Mouse (Mus musculus) gastrocnemius, postnatal 4 days (tissue): ENCODE results near the gene Msl3. TPM values are rescaled to one million over a fixed set of nuclear protein-coding genes. Genes with fewer than 3 reads are reported as not detected.
"Not testable (repeated sequence)": the region's sequence is repeated elsewhere in the genome, so short reads cannot be mapped to it uniquely, and the experiment has no call there.

ENCODE experiments used
- DNase-seq, 2 experiments: peaks; one replicate each; pipeline ENCODE4 v3.0.0; 2021 to 2022; ENCODE audit warnings: low spot score in 2 of 2, mixed read lengths in 2 of 2
- long read RNA-seq, 2 experiments: library from polyadenylated mRNA; stranded (forward); transcript quantifications; one replicate each; pipeline ENCODE4 v2.0.0; 2021
- total RNA-seq, 2 experiments: library from RNA; stranded (reverse); gene quantifications; 2 replicates each; pipeline ENCODE4 v1.2.3; 2021

The Msl3 gene
- total RNA-seq, result 10 to 100 TPM; 39.9 to 41.0 TPM
- long read RNA-seq, experiment 1, transcript Msl3-201 (13 exons, 2,399 nt), result minor isoform, 5 of 27 reads
- long read RNA-seq, experiment 1, transcript Msl3-202 (12 exons, 2,316 nt), result major isoform, 12 of 27 reads
- long read RNA-seq, experiment 1, partial matches to known transcripts, result 7 of 27 reads
- long read RNA-seq, experiment 1, other reads (novel, unspliced or antisense), result 3 of 27 reads
- long read RNA-seq, experiment 2, transcript Msl3-202 (12 exons, 2,316 nt), result minor isoform, 12 of 45 reads
- long read RNA-seq, experiment 2, transcript Msl3-201 (13 exons, 2,399 nt), result major isoform, 17 of 45 reads
- long read RNA-seq, experiment 2, partial matches to known transcripts, result 7 of 45 reads
- long read RNA-seq, experiment 2, other reads (novel, unspliced or antisense), result 9 of 45 reads

DNA sequence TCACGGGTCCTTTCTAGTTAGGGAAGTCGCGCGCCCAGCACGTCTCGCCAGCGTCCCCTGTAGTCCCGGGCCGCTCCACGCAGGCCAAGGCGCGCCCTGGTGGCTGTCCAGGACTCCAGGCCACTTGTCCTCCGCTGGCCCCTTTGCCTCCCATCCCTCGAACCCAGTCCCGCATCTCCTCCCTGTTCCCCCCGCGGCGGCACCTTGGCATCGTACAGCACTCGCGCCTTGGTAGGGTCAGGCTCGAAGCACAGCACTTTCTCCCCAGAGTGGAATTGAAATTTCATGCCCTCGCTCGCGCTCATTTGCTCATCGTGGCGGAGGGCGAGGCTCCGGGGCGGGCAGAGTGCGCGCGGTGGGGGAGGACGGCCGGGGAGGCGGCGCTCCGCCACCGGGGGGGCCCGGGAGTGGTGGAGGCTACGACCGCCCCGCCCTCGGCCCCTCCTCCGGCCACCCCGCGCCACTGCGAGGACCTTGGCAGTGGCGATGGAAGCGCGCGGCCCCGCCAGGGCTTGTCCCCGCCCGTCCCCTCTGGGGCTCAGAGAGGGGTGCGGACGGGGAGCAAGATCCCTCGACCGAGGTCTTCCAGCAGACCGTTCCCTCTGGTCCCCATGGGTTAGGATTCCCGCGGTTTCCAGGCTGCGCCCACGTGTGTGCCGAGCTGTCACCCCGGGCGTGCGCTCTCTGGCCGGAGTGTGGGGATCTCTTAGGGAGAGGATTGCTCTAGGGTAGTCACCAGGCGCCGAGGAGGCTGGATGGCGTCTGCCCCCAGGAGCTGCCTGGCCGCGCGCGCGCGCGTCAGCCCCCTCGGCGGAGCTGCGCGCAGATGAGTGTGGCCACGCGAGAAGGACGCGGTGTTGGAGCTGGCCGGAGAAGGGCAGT lies at the start of gene Msl3:
Gene Msl3 (minus strand): TSS at position 374 of the 882 bp plus-strand sequence.
- peak; percentile 81 to 87 for DNase-seq

DNA sequence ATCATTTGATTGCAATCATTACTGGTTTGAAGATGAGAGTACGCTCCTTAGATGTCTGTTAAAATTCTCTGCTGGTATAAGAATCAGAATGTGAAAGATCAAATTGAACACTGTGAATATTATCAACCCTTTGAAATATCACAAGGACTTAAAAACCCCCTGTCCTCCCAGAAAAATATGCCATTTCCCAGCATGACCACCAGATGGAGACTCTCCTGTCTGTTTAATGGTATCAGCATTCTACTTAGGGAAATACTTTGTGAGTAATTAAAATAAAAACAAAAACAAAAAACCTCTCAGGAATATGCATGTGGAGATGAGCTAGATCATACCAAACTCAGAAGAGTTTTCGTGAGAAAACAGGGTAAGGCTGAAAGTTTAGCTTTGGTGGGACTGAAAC lies 44.3 kb upstream of the Msl3 start:
- DNase-seq, result no peak

DNA sequence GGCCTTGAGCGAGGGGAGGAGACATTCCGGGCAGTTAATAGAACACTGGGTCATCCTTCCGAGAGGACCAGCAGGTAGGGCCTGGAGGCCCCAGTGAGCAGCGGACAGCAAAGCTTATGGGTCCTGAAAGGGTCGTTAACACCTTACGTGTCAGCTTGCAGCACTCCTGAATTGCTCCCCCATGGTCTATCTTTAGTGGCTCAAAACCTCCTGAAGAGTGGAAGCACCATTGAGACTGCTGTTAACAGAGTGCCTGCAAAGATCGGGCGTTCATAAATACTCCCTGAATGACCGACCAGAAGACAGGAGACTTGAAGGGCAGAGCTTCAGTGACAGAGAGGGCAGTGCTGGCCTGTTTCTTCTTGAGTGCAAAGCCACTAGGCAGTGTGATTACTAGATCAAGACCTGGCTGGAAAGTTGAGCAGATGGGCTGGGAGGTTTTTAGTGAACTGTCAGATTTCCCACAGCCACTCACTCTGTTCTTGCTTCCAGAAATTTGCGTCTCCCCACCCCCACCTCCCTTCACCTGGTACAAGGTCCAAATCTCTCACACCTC lies 787 bp upstream of the Msl3 start:
- no peak for DNase-seq

DNA sequence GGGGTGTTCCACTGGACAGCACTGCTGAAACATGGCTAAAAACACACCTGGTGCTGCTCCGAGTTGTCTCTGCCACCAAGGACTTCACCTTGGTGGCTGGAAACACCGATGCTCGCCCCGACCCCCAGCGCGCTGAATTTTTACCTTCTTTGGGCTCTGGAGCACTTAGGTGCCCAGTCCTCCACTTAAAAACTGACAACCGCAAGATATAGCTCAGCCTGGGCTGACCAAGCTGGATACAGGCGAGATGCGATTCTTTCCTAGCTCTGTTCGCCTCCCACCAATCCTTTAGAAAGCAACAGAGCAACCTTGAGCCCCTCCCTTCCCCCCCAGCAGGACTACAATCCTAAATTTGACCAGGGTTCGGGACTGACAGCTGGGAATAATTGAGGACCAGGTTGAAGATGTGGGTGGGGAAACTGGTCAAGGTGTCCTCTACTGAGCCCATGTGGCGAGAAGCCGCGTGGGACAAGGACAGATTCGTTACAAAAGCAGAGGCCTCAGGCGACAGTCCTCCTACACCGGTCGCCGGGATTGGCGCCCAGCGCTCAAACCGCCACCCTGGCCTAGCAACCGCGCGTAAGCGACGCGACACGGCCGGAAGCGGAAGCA lies 679 bp downstream of the Msl3 start:
- DNase-seq, result peak in 1 of 2 experiments; percentile 59

DNA sequence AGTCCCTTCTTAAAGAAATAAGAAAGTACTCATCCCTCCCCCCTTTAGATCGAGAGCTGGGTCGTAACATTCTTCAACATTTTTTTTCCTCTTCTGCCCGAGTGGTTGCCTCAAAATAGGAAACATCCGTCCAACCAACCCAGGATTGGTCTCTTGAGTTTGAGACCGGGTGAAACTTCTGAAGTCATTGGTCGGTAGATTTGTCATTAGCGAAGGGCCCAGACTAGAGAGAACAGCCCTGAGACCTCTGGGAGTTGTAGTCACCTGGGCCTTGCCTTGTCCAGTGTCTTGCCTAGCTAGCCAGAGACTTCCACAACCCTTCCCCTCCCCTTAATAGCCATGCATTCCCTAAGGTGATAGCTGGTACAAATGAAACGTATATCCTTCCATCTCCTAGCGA lies 1.3 kb downstream of the Msl3 start:
- peak; percentile 17 to 37 for DNase-seq

DNA sequence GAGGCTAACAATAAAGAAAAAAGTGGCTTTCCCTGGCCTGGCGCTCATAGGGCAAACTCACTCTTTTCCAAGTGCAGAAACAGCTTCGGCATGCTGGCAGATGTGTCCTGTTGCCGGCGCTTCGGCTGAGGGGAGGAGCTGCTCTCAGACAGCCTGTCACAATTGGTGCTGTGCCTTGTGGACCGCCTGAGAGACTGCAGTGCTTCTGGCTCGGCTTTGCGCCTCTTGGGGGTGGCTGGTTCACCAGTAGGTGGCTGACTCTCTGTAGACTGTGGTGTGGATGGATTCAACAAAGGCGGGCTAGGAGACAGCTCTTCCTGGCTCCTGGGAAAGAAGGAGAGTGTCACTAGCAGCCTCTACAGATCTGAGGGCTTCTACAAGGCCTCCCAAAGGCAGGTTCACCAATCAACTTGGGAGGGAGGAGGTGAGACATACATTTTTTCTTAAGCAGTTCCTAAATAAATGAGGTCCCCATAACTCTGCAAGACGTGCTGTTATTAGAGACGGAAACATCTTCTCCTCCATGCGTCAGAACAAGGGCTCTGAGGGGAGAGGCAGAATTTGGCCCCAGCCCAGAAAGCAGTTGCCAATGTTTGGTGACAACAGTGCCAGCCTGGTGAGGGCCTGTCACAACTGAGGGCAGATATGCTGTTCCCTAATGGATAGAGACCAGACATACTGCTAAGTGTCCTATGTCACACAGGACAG lies 9.6 kb downstream of the Msl3 start:
- DNase-seq, result no peak

DNA sequence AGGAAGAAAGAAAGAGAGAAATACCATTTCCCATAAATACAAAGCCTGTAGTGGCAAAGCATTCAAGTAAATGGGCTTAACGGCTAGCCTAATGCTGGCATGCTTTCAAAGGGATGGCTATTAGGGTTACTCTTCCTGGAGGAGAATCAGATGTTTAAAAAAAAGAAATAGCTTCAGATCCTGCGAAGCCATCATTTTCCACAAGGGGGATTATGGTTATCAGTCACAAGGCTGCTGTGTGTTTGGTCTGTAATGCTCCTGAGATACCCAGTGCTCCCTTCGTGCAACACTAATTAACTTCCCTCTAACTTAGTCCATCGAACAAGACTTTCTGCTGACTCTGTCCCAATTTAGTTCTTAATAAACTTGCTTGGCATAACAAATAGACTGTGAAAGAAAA lies 13.5 kb downstream of the Msl3 start:
- DNase-seq, result no peak

DNA sequence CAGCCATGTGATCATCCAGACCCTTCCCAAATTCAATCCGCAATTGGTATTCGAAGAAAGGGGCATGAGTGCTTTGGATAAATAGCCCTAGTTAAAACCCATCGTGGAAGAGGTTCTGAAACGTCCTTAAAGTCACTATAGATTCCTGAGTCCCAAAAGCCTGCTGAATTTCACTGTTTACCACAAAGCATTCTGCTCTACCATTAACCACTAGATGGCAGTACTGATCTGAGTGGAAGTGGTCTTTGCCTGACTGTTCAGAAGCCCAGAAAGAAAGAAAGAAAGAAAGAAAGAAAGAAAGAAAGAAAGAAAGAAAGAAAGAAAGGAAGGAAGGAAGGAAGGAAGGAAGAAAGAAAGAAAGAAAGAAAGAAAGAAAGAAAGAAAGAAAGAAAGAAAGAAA lies 13.9 kb downstream of the Msl3 start:
- DNase-seq, result not testable (repeated sequence)

DNA sequence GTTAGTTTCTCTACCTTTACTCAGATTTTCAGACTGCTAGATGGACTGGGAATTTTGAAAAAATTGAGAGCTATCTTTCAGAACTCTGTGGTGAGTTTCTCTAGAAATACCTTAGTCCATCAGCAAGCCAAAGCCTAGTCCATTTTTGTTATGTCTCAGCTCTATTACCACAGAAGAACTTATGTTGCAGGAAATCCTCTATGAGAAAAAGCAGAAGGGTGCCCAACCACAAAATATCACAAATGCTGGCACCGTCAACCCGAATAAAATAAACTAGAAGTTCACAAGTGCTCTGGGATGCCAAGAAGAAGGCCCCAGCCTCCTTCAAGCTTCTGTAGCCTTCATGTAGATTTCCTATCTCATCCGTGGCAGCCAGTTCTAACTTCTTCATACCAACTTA lies 14.4 kb downstream of the Msl3 start:
- DNase-seq, result no peak

DNA sequence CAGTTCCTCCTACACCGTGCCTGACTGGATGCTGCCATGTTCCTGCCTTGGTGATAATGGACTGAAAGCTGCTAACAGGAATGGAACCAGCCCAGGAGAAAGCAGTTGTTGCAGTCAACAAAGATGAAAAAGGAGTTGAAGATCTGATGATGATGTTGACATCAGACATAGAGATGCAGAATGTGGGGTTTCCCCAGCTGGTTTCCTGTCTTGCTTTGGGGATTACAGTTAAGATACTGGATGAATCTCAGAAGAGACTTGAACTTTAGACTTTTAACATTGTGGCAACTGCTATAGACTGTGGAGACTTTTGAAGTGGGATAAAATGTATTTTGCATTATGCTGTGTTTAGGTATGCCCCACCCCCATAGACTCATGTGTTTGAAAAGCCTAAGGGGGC lies 15.9 kb downstream of the Msl3 start:
- DNase-seq, result no peak

DNA sequence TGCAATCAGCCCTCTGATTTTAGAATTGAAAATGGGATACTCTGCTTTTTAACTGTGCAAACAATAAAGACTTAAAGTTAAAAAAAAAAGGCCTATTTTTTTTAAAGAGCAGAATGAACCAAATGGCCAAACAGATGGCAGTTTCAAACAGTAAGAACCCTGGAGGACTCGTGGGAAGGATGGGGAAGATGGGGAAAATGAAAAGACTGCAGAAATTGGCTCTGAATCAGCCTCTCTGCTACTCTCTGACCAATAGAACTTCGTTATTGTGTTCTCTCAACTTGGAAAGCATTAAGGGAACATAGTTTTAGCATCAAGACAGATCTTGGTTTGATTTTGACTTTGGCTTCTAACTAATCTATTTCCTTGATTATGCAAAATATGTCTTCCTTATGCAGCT lies 24.4 kb downstream of the Msl3 start:
- no peak for DNase-seq

DNA sequence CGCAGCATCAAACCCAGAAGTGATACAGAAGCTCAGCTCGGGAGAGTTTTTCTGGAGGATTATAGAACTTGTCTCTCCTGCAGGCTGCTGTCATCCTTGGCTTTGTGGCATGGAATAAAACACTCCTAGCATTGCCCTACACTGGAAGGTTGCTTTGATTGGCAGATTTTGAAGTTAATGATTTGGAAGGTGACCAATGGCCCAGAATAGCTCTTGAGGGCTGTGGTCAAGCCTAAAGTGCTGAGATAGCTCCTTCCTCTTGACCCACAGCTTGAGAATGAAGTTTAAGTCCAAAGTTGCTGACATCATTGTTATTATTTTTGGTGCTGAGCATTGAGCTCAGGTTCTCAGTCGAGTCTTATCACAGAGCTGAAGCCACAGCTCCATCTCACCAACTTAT lies 26.0 kb downstream of the Msl3 start:
- no peak for DNase-seq

DNA sequence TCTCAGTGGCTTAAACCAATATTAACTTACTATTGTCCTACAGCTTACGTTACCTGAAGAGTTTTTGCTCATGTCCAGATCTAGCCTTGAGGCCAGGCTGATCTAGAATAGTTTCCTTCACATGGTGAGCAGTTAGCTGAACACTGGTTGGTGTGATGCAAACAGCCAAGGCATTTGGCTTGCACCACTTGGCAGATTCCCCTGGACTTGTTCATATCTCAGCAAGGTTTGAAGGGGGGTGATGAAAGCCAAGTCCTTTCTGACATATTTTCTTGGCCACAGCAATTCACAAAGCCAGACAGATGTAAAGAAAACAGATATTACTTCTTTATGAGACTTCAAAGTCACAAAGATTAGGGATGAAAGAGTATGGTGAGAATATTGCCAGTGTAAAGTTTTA lies 30.2 kb downstream of the Msl3 start:
- DNase-seq, result no peak

DNA sequence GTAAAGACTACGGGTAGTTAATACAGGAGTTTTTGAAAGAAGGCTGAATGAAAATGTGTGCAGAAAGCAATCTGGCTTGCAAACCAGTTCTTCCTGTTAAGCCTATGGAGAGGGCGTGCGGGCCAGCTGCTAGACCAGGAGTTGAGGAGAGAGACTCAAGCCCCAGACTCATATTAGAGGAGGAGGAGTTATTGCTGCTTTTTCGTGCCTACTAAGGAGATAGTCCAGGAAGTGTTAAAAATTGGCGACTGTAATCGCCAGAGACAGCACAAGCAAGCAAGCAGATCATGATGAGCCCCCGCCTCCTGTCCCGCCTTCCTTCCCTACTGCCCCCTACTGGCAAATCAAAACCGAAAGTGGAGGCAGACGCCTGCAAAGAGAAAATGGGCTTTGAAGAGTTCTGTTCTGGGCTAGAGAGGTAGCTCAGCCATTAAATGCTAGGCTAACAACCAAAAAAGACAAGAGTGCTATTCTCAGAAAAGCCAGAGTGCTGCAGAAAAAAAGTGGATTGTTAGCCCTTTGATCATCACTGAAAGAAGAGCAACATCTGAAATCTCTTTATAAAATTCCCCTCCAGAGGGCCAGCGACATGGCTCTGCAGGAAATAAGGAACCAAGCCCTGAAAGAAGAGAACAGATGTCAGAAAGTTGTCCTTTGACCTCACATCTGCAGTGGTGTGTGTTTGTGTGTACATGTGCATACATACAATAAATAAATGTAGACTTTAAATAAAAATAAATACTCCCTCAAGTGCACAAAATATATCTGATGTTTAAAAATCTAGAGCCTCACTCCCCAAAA lies 33.9 kb downstream of the Msl3 start:
- peak; percentile 33 to 57 for DNase-seq

Other genes with a start within 250 kb of the Msl3 start
- under 1 TPM; 0.12 to 0.49 TPM for gene Frmpd4, start 96.7 kb downstream of the Msl3 start, total RNA-seq
- gene Arhgap6, start 121.2 kb upstream of the Msl3 start, total RNA-seq, result 1 to 10 TPM; 8.5 TPM